Mouse (Mus musculus) testis, adult 2 months (tissue): ENCODE results near the gene Adcyap1r1.

Experiments used
- CTCF ChIP-seq: fragments of 200-500 bp; IDR thresholded peaks from 2 replicates; pipeline ENCODE4 v1.5.1; 2012; ENCODE audit warnings: low read depth, mild to moderate bottlenecking, inconsistent platforms, low read length, moderate library complexity; ENCODE audit not compliant: control insufficient read depth, insufficient read depth, insufficient replicate concordance
- POLR2A ChIP-seq: fragments of 200-500 bp; IDR thresholded peaks from 2 replicates; pipeline ENCODE4 v1.6.1; 2012; ENCODE audit warnings: low read depth, mild to moderate bottlenecking, inconsistent platforms, low read length, moderate library complexity; ENCODE audit not compliant: control insufficient read depth

GRCm38 (mm10) chr6:55482471-55482870, 30.7 kb downstream of the Adcyap1r1 start:
- TF ChIP-seq CTCF (no peak), POLR2A (no peak)
